Mouse (Mus musculus): ENCODE measurements around the gene Tmem86a. TPM values are rescaled to one million over a fixed set of nuclear protein-coding genes. Genes with fewer than 3 reads are reported as not detected.

Tmem86a gene
- polyA plus RNA-seq, 1 experiment from 2014 or later, result 22.1 TPM

DNA sequence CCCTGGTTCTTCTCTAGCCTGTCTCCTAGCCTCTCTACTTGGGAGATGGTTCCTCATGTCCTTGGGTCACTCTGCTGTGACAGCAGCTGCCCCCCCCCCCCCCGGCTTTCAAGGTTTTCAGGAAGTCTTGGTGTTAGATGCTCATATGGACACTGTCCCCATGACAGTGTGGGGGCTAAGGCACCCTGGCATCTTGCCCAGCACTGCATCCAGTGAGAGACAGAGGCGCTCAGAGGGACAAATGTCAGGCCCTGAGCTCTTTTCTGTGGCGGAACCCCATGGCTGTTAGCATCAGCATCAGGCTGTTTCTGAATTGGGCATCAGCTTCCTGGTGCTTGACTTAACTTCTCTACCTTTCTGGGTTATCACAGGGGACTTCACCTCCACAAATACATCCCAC is 30.5 kb downstream of the Tmem86a start:
- no peak for DNase-seq (ENCODE audit: low spot score)
- Histone ChIP-seq H3K9ac (no peak overlapping the region), H3K9me3 (ENCODE audit: control insufficient read depth, low read length) (no peaks in the 10 kb centered on the region), H3K4me3 (replicated peaks; ENCODE audit: low read length) (no peak overlapping the region), H3K4me2 (replicated peaks) (no peak overlapping the region), H3K27me3 (ENCODE audit: control insufficient read depth, insufficient read depth, low read length) (no peaks in the 10 kb centered on the region), H3K4me1 (replicated peaks; ENCODE audit: control insufficient read depth, insufficient read depth, low read length) (no peaks in the 10 kb centered on the region), H3K36me3 (replicated peaks; ENCODE audit: control insufficient read depth, insufficient read depth) (peaks cover 78% of the 10 kb centered on the region), H3K27ac (no peak overlapping the region)
- WGBS, result 66% methylated on average over 3 of the region's 3 CpGs
- ATAC-seq (ENCODE audit: low FRiP score), result no peak

DNA sequence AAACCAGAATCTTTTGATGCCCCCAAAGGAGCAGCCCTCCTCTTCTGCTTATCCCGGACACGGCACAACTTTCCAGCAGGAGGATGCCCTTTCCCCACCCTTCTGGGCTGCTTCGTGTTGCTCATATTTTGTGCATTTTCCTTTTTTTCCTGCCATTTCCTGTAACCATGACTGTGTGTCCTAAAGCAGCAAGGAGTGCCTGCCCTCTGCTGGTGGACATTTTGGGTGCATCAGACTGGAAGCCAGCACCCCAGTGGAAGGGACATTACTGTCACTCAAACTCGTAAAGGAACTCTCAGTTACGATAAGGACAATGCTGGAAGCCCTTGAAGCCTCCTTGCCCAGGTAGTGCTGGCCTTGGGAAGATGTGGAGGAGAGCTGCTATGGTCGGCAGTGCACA is 30.9 kb downstream of the Tmem86a start:
- H3K36me3 ChIP-seq (replicated peaks; ENCODE audit: control insufficient read depth, insufficient read depth), result peaks cover 80% of the 10 kb centered on the region
- 51% methylated on average over 6 of the region's 6 CpGs for WGBS

DNA sequence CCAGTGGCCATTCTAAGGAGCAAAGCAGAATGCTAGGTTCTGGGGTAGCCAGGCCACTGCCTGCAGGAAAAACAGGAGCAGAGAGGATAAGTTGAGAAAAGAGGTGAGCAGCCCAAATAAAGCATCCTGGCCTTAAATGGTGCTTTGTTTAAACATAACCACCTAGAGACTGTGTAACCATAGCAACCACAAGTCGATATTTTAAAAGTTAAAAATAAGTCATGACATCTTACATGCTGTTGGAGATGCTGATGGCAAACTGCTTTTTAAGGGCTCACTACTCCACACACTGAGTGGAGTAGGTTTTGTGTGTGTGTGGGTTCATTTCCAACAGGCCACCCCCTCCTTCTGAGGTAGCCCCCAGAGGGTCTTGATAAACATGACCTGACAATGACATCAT is 34.7 kb downstream of the Tmem86a start:
- no peak for DNase-seq (ENCODE audit: low spot score)
- Histone ChIP-seq H3K4me2 (replicated peaks) (no peak overlapping the region), H3K9ac (no peak overlapping the region), H3K4me3 (replicated peaks; ENCODE audit: low read length) (no peak overlapping the region), H3K9me3 (ENCODE audit: control insufficient read depth, low read length) (no peaks in the 10 kb centered on the region), H3K36me3 (replicated peaks; ENCODE audit: control insufficient read depth, insufficient read depth) (peaks cover 92% of the 10 kb centered on the region), H3K4me1 (replicated peaks; ENCODE audit: control insufficient read depth, insufficient read depth, low read length) (no peaks in the 10 kb centered on the region), H3K27me3 (ENCODE audit: control insufficient read depth, insufficient read depth, low read length) (no peaks in the 10 kb centered on the region), H3K27ac (no peak overlapping the region)
- no peak for ATAC-seq (ENCODE audit: low FRiP score)
- 84% methylated on average over 1 of the region's 1 CpGs for WGBS

More for the DNA sequence above, 30.9 kb downstream of the Tmem86a start:
- H3K4me2 ChIP-seq (replicated peaks), result no peak overlapping the region
- no peak overlapping the region for H3K9ac ChIP-seq
- DNase-seq (ENCODE audit: low spot score), result peak; percentile 72
- no peaks in the 10 kb centered on the region for H3K9me3 ChIP-seq (ENCODE audit: control insufficient read depth, low read length)
- H3K27ac ChIP-seq, result no peak overlapping the region
- ATAC-seq (ENCODE audit: low FRiP score), result no peak
- no peak overlapping the region for H3K4me3 ChIP-seq (replicated peaks; ENCODE audit: low read length)
- no peaks in the 10 kb centered on the region for H3K4me1 ChIP-seq (replicated peaks; ENCODE audit: control insufficient read depth, insufficient read depth, low read length)
- H3K27me3 ChIP-seq (ENCODE audit: control insufficient read depth, insufficient read depth, low read length), result no peaks in the 10 kb centered on the region

GRCm38 (mm10) chr7:47093935-47094334 is 43.5 kb downstream of the Tmem86a start:
- H3K9ac ChIP-seq, result no peak overlapping the region
- no peak overlapping the region for H3K4me2 ChIP-seq (replicated peaks)
- no peak overlapping the region for H3K27ac ChIP-seq
- H3K4me3 ChIP-seq (replicated peaks; ENCODE audit: low read length), result no peak overlapping the region
- peaks cover 45% of the 10 kb centered on the region for H3K36me3 ChIP-seq (replicated peaks; ENCODE audit: control insufficient read depth, insufficient read depth)
- ATAC-seq (ENCODE audit: low FRiP score), result no peak
- H3K4me1 ChIP-seq (replicated peaks; ENCODE audit: control insufficient read depth, insufficient read depth, low read length), result no peaks in the 10 kb centered on the region
- DNase-seq (ENCODE audit: low spot score), result no peak
- WGBS, result 69% methylated on average over 5 of the region's 5 CpGs
- H3K9me3 ChIP-seq (ENCODE audit: control insufficient read depth, low read length), result no peaks in the 10 kb centered on the region
- no peaks in the 10 kb centered on the region for H3K27me3 ChIP-seq (ENCODE audit: control insufficient read depth, insufficient read depth, low read length)

DNA sequence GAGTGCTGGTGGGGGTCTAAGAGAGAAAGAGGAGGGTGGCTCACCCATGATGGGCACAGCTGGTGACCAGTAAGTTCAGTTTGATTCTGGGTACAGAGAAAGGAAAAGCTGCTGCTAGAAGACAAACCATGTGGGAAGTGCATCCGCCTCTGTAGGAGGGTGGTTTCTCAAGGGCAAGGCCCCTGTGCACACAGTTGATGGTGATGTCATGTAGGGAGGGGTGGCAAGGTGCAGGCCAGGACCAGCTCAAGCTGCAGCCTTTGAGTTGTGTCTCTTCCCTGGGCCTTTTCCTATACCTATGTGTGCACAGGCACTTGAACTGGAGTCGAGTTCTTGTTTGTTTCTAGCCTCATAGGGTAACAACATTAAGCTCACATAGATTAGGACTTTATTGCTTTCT is 44.6 kb downstream of the Tmem86a start:
- no peak for ATAC-seq (ENCODE audit: low FRiP score)
- no peak overlapping the region for H3K9ac ChIP-seq
- H3K4me1 ChIP-seq (replicated peaks; ENCODE audit: control insufficient read depth, insufficient read depth, low read length), result no peaks in the 10 kb centered on the region
- 87% methylated on average over 2 of the region's 2 CpGs for WGBS
- no peak for DNase-seq (ENCODE audit: low spot score)
- no peaks in the 10 kb centered on the region for H3K27me3 ChIP-seq (ENCODE audit: control insufficient read depth, insufficient read depth, low read length)
- no peaks in the 10 kb centered on the region for H3K9me3 ChIP-seq (ENCODE audit: control insufficient read depth, low read length)
- H3K4me2 ChIP-seq (replicated peaks), result no peak overlapping the region
- H3K27ac ChIP-seq, result no peak overlapping the region
- peaks cover 41% of the 10 kb centered on the region for H3K36me3 ChIP-seq (replicated peaks; ENCODE audit: control insufficient read depth, insufficient read depth)
- no peak overlapping the region for H3K4me3 ChIP-seq (replicated peaks; ENCODE audit: low read length)

DNA sequence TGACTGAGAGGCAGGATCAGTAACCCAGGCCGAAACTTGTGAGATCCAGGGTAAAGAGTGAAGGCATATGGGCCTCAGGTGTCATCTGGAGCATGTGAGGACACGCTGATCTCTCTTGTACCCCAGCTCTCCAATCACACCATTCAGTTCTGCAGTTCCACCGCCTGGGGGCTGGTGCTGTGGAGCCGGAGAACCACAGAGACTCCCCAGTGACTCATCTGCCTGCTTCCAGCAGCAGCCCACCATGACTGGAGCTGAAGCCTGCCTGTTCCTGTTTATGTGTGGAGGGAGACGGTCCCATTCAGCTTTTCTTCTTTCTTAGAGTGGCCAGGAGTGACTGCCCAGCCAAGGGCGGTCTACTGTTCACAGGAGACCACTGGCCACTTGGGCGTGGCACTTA is 47.6 kb downstream of the Tmem86a start:
- Histone ChIP-seq H3K36me3 (replicated peaks; ENCODE audit: control insufficient read depth, insufficient read depth) (peaks cover 29% of the 10 kb centered on the region), H3K4me3 (replicated peaks; ENCODE audit: low read length) (no peak overlapping the region), H3K27ac (no peak overlapping the region), H3K4me2 (replicated peaks) (no peak overlapping the region), H3K27me3 (ENCODE audit: control insufficient read depth, insufficient read depth, low read length) (no peaks in the 10 kb centered on the region), H3K9me3 (ENCODE audit: control insufficient read depth, low read length) (no peaks in the 10 kb centered on the region), H3K9ac (no peak overlapping the region), H3K4me1 (replicated peaks; ENCODE audit: control insufficient read depth, insufficient read depth, low read length) (no peaks in the 10 kb centered on the region)
- DNase-seq (ENCODE audit: low spot score) (no peak), ATAC-seq (ENCODE audit: low FRiP score) (no peak)
- 63% methylated on average over 7 of the region's 7 CpGs for WGBS

- Histone ChIP-seq H3K36me3 (replicated peaks; ENCODE audit: control insufficient read depth, insufficient read depth) (peaks cover 33% of the 10 kb centered on the region), H3K27me3 (ENCODE audit: control insufficient read depth, insufficient read depth, low read length) (no peaks in the 10 kb centered on the region), H3K27ac (no peak overlapping the region), H3K9me3 (ENCODE audit: control insufficient read depth, low read length) (no peaks in the 10 kb centered on the region), H3K4me2 (replicated peaks) (no peak overlapping the region), H3K4me3 (replicated peaks; ENCODE audit: low read length) (no peak overlapping the region), H3K4me1 (replicated peaks; ENCODE audit: control insufficient read depth, insufficient read depth, low read length) (no peaks in the 10 kb centered on the region), H3K9ac (no peak overlapping the region)
- DNase-seq (ENCODE audit: low spot score) (no peak), ATAC-seq (ENCODE audit: low FRiP score) (no peak)
- WGBS, result 88% methylated on average over 7 of the region's 7 CpGs
Observed at GRCm38 (mm10) chr7:47099306-47099705, 48.9 kb downstream of the Tmem86a start.

GRCm38 (mm10) chr7:47100615-47101014 is 50.2 kb downstream of the Tmem86a start:
- no peak overlapping the region for H3K4me3 ChIP-seq (replicated peaks; ENCODE audit: low read length)
- ATAC-seq (ENCODE audit: low FRiP score) (no peak), DNase-seq (ENCODE audit: low spot score) (no peak)
- WGBS, result 56% methylated on average over 6 of the region's 6 CpGs
- no peak overlapping the region for H3K9ac ChIP-seq
- no peak overlapping the region for H3K4me2 ChIP-seq (replicated peaks)
- no peaks in the 10 kb centered on the region for H3K27me3 ChIP-seq (ENCODE audit: control insufficient read depth, insufficient read depth, low read length)
- H3K36me3 ChIP-seq (replicated peaks; ENCODE audit: control insufficient read depth, insufficient read depth), result peaks cover 39% of the 10 kb centered on the region
- no peaks in the 10 kb centered on the region for H3K4me1 ChIP-seq (replicated peaks; ENCODE audit: control insufficient read depth, insufficient read depth, low read length)
- H3K9me3 ChIP-seq (ENCODE audit: control insufficient read depth, low read length), result no peaks in the 10 kb centered on the region
- no peak overlapping the region for H3K27ac ChIP-seq

GRCm38 (mm10) chr7:47102970-47103369 is 52.6 kb downstream of the Tmem86a start:
- 83% methylated on average over 2 of the region's 2 CpGs for WGBS
- H3K9ac ChIP-seq, result no peak overlapping the region
- no peaks in the 10 kb centered on the region for H3K27me3 ChIP-seq (ENCODE audit: control insufficient read depth, insufficient read depth, low read length)
- no peaks in the 10 kb centered on the region for H3K9me3 ChIP-seq (ENCODE audit: control insufficient read depth, low read length)
- no peak for DNase-seq (ENCODE audit: low spot score)
- no peak overlapping the region for H3K4me3 ChIP-seq (replicated peaks; ENCODE audit: low read length)
- no peaks in the 10 kb centered on the region for H3K4me1 ChIP-seq (replicated peaks; ENCODE audit: control insufficient read depth, insufficient read depth, low read length)
- H3K36me3 ChIP-seq (replicated peaks; ENCODE audit: control insufficient read depth, insufficient read depth), result peaks cover 37% of the 10 kb centered on the region
- no peak overlapping the region for H3K27ac ChIP-seq
- ATAC-seq (ENCODE audit: low FRiP score), result no peak
- no peak overlapping the region for H3K4me2 ChIP-seq (replicated peaks)

- no peaks in the 10 kb centered on the region for H3K9me3 ChIP-seq (ENCODE audit: control insufficient read depth, low read length)
- no peaks in the 10 kb centered on the region for H3K4me1 ChIP-seq (replicated peaks; ENCODE audit: control insufficient read depth, insufficient read depth, low read length)
- DNase-seq (ENCODE audit: low spot score), result no peak
- 91% methylated on average over 1 of the region's 1 CpGs for WGBS
- H3K27me3 ChIP-seq (ENCODE audit: control insufficient read depth, insufficient read depth, low read length), result no peaks in the 10 kb centered on the region
- no peak overlapping the region for H3K4me2 ChIP-seq (replicated peaks)
- no peak overlapping the region for H3K9ac ChIP-seq
- H3K4me3 ChIP-seq (replicated peaks; ENCODE audit: low read length), result no peak overlapping the region
- H3K27ac ChIP-seq, result no peak overlapping the region
- peaks cover 42% of the 10 kb centered on the region for H3K36me3 ChIP-seq (replicated peaks; ENCODE audit: control insufficient read depth, insufficient read depth)
- ATAC-seq (ENCODE audit: low FRiP score), result no peak
Observed at GRCm38 (mm10) chr7:47103671-47104414, 53.4 kb downstream of the Tmem86a start.
